Mouse (Mus musculus): ENCODE measurements around the gene Pdxp.
"Not testable (repeated sequence)": the region's sequence is repeated elsewhere in the genome, so short reads cannot be mapped to it uniquely, and the experiment has no call there.

Gene Pdxp

GRCm38 (mm10) chr15:78913632-78914090 is at the start of gene Pdxp:
Gene Pdxp, plus strand, starts transcription at chr15:78913919.
- peak; percentile 83 for DNase-seq (ENCODE audit: low spot score)

GRCm38 (mm10) chr15:78868398-78868797 is 45.3 kb upstream of the Pdxp start:
- no peak for DNase-seq (ENCODE audit: low spot score)

- DNase-seq (ENCODE audit: low spot score) = no peak
These were observed 44.9 kb upstream of the Pdxp start for GRCm38 (mm10) chr15:78868826-78869233.

- DNase-seq (ENCODE audit: low spot score) = no peak
These were observed 43.9 kb upstream of the Pdxp start for GRCm38 (mm10) chr15:78869775-78870174.

- DNase-seq (ENCODE audit: low spot score) = no peak
These were observed 41.6 kb upstream of the Pdxp start for GRCm38 (mm10) chr15:78872021-78872608.

GRCm38 (mm10) chr15:78873803-78874435 is 39.8 kb upstream of the Pdxp start:
- no peak for DNase-seq (ENCODE audit: low spot score)

GRCm38 (mm10) chr15:78874989-78875388 is 38.7 kb upstream of the Pdxp start:
- no peak for DNase-seq (ENCODE audit: low spot score)

GRCm38 (mm10) chr15:78875537-78875936 is 38.2 kb upstream of the Pdxp start:
- no peak for DNase-seq (ENCODE audit: low spot score)

GRCm38 (mm10) chr15:78876258-78876696 is 37.4 kb upstream of the Pdxp start:
- DNase-seq (ENCODE audit: low spot score) = peak; percentile 50

- DNase-seq (ENCODE audit: low spot score) = peak; percentile 83
These were observed 36.5 kb upstream of the Pdxp start, which contains the start of gene Gga1 for GRCm38 (mm10) chr15:78876991-78877809. Gene Gga1, plus strand, starts transcription at chr15:78877190.

GRCm38 (mm10) chr15:78877810-78878390 is 35.8 kb upstream of the Pdxp start:
- DNase-seq (ENCODE audit: low spot score) = no peak

GRCm38 (mm10) chr15:78878792-78879516 is 34.8 kb upstream of the Pdxp start:
- not testable (repeated sequence) for DNase-seq (ENCODE audit: low spot score)

- no peak for DNase-seq (ENCODE audit: low spot score)
These were observed 33.3 kb upstream of the Pdxp start for GRCm38 (mm10) chr15:78880432-78880831.

- DNase-seq (ENCODE audit: low spot score) = no peak
These were observed 31.9 kb upstream of the Pdxp start for GRCm38 (mm10) chr15:78881828-78882227.

- no peak for DNase-seq (ENCODE audit: low spot score)
These were observed 24.3 kb upstream of the Pdxp start for GRCm38 (mm10) chr15:78889401-78889853.

- no peak for DNase-seq (ENCODE audit: low spot score)
These were observed 21.3 kb upstream of the Pdxp start for GRCm38 (mm10) chr15:78892440-78892839.

GRCm38 (mm10) chr15:78894726-78895125 is 19.0 kb upstream of the Pdxp start:
- no peak for DNase-seq (ENCODE audit: low spot score)

GRCm38 (mm10) chr15:78895741-78896140 is 18.0 kb upstream of the Pdxp start:
- no peak for DNase-seq (ENCODE audit: low spot score)

GRCm38 (mm10) chr15:78896149-78896548 is 17.6 kb upstream of the Pdxp start:
- DNase-seq (ENCODE audit: low spot score) = no peak

- no peak for DNase-seq (ENCODE audit: low spot score)
These were observed 16.2 kb upstream of the Pdxp start for GRCm38 (mm10) chr15:78897488-78897887.

GRCm38 (mm10) chr15:78898507-78899001 is 15.2 kb upstream of the Pdxp start:
- DNase-seq (ENCODE audit: low spot score) = no peak

- no peak for DNase-seq (ENCODE audit: low spot score)
These were observed 14.3 kb upstream of the Pdxp start, which contains the start of gene Gm49510 for GRCm38 (mm10) chr15:78899409-78899739. Gene Gm49510, plus strand, starts transcription at chr15:78899667.
